8 mouse cellular contexts compared by ENCODE assay signal in the genomic region with DNA sequence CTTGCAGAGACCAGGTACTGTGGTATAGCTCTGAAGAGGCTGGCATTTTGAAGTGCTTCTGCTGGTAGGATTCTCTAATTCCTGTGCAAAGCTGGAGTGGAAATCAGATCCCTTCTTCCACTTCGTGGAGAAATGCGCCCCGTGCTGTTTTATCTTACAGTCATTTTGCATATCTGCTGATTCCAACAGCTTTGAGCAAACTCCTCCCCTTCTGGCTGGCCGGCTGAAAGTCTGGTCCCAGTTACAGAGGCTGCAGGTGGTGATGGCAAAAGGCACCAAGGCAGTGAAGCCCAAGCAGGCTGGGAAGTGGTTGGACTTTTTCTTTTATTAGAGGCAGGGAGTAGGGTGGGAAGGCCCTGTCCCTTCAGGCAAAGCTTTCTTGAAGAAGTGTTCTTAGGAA.
DNase-seq lines count a peak whose midpoint lies in the region; ATAC-seq and TF ChIP-seq lines count a peak whose summit lies in the region.

No protein-coding gene starts in this region.

- H3K4me2 ChIP-seq in midbrain, postnatal 0 days (ENCODE audit: low read depth, low read length, poor library complexity, severe bottlenecking) = no peak overlapping the region

- H3K9ac ChIP-seq in MEL (ENCODE audit: control insufficient read depth, low read depth, low read length, poor library complexity, severe bottlenecking) = no peak overlapping the region
- H3K9ac ChIP-seq in midbrain, postnatal 0 days (replicated peaks; ENCODE audit: low read length, poor library complexity, severe bottlenecking) = no peak overlapping the region

- H3K79me2 ChIP-seq in MEL (ENCODE audit: control insufficient read depth, insufficient read depth, low read length, poor library complexity) = peaks cover 15% of the 10 kb centered on the region

- TF ChIP-seq POLR2A in MEL (IDR thresholded peaks at IDR 0.05; ENCODE audit: control insufficient read depth in 1 of 2, insufficient read depth in 1 of 2, low read depth in 1 of 2, low read length in 2 of 2, poor library complexity in 1 of 2) = no peak

- H3K27me3 ChIP-seq in MEL (ENCODE audit: control insufficient read depth in 1 of 2, insufficient read depth in 2 of 2, low read length in 2 of 2) = no peaks in the 10 kb centered on the region
- no peaks in the 10 kb centered on the region for H3K27me3 ChIP-seq in heart, embryonic 10.5 days (ENCODE audit: insufficient read depth, poor library complexity, severe bottlenecking)
- H3K27me3 ChIP-seq in midbrain, postnatal 0 days (ENCODE audit: insufficient read depth, low read length) = no peaks in the 10 kb centered on the region

- TF ChIP-seq EP300 in MEL (IDR thresholded peaks at IDR 0.05; ENCODE audit: low read depth in 1 of 2, low read length in 2 of 2) = no peak; a peak in 1 of 4 replicates

- TF ChIP-seq RAD21 in MEL (IDR thresholded peaks at IDR 0.05; ENCODE audit: low read depth, low read length) = no peak

- H3K27ac ChIP-seq in MEL (ENCODE audit: control insufficient read depth, low read depth, low read length) = peak overlapping the region; percentile 52
- peak overlapping the region; percentile 88 for H3K27ac ChIP-seq in heart, embryonic 10.5 days
- peak overlapping the region; percentile 32; the same call in 1 of the 2 replicates for H3K27ac ChIP-seq in midbrain, postnatal 0 days (ENCODE audit: low read depth, low read length)

- TF ChIP-seq CTCF in MEL (IDR thresholded peaks at IDR 0.05 in 2 of 3, conservative IDR thresholded peaks at IDR 0.05 in 1 of 3; ENCODE audit: control insufficient read depth in 1 of 3, insufficient read depth in 1 of 3, low read depth in 2 of 3, low read length in 3 of 3, poor library complexity in 1 of 3, severe bottlenecking in 1 of 3) = no peak
- TF ChIP-seq CTCF in midbrain, postnatal 0 days (IDR thresholded peaks at IDR 0.05) = no peak

- peaks cover 0 to 28% of the 10 kb centered on the region in 2 experiments; a peak in 3 of 4 replicates for H3K4me1 ChIP-seq in MEL (ENCODE audit: control insufficient read depth in 1 of 2, insufficient read depth in 2 of 2, low read length in 2 of 2)
- H3K4me1 ChIP-seq in heart, embryonic 10.5 days = peaks cover 52% of the 10 kb centered on the region
- H3K4me1 ChIP-seq in midbrain, postnatal 0 days (ENCODE audit: insufficient read depth, low read length) = peaks cover 22% of the 10 kb centered on the region; the same call in 1 of the 2 replicates

- H3K4me3 ChIP-seq in MEL (ENCODE audit: control insufficient read depth in 1 of 2, insufficient read depth in 1 of 2, low read depth in 2 of 2, low read length in 2 of 2) = peak overlapping the region; percentile 27 to 28
- H3K4me3 ChIP-seq in heart, embryonic 10.5 days = peak overlapping the region; percentile 67
- no peak overlapping the region for H3K4me3 ChIP-seq in midbrain, postnatal 0 days (ENCODE audit: low read depth, low read length)

- peaks cover 0 to 24% of the 10 kb centered on the region in 2 experiments; a peak in 2 of 4 replicates for H3K36me3 ChIP-seq in MEL (ENCODE audit: control insufficient read depth in 1 of 2, insufficient read depth in 2 of 2, low read length in 2 of 2)
- H3K36me3 ChIP-seq in heart, embryonic 10.5 days = no peaks in the 10 kb centered on the region
- H3K36me3 ChIP-seq in midbrain, postnatal 0 days (ENCODE audit: insufficient read depth, low read length) = no peaks in the 10 kb centered on the region

- no peaks in the 10 kb centered on the region for H3K9me3 ChIP-seq in MEL (replicated peaks; ENCODE audit: insufficient read depth, low read length)
- no peaks in the 10 kb centered on the region for H3K9me3 ChIP-seq in heart, embryonic 10.5 days
- H3K9me3 ChIP-seq in midbrain, postnatal 0 days (ENCODE audit: low read length) = no peaks in the 10 kb centered on the region

- ATAC-seq in midbrain, postnatal 0 days (ENCODE audit: low FRiP score) = no peak

- under 1% methylated on average over 4 of the region's 4 CpGs for WGBS in heart, embryonic 10.5 days
- WGBS in midbrain, postnatal 0 days = 10% methylated on average over 4 of the region's 4 CpGs

- peak; percentile 42 for DNase-seq in embryo, embryonic 10 days (ENCODE audit: low spot score)
- no peak for DNase-seq in embryo, embryonic 9.5 days (ENCODE audit: extremely low spot score)
- DNase-seq in MEL (ENCODE audit: low read depth, low spot score) = peak; percentile 75
- DNase-seq in embryo, embryonic 11 days = peak; percentile 39
- DNase-seq in heart, embryonic 10.5 days (ENCODE audit: low spot score) = no peak
- DNase-seq in kidney, postnatal 25 days = peak; percentile 75 to 84
- peak; percentile 53 for DNase-seq in midbrain, postnatal 0 days (ENCODE audit: low spot score)
- peak; percentile 67 for DNase-seq in thymus, postnatal 4 days

TF ChIP-seq in MEL, 35 proteins besides CTCF, POLR2A, EP300 and RAD21:
- TF ChIP-seq USF2 (IDR thresholded peaks at IDR 0.05; ENCODE audit: borderline replicate concordance in 1 of 2, insufficient read depth in 1 of 2, low read depth in 1 of 2, low read length in 2 of 2) = no peak
- 0 out of 2 replicates have a peak, but pooled peaks have one; percentile 6 for TF ChIP-seq MYB (IDR thresholded peaks at IDR 0.05; ENCODE audit: low read depth, low read length)
- no peak for TF ChIP-seq E2F4 (IDR thresholded peaks at IDR 0.05; ENCODE audit: borderline replicate concordance, low read depth, low read length)
- TF ChIP-seq HCFC1 (IDR thresholded peaks at IDR 0.05; ENCODE audit: low read depth, low read length) = no peak
- no peak for TF ChIP-seq ZMIZ1 (IDR thresholded peaks at IDR 0.05; ENCODE audit: low read depth, low read length)
- TF ChIP-seq GATA1 (IDR thresholded peaks at IDR 0.05; ENCODE audit: low read depth, low read length) = peak; percentile 68
- TF ChIP-seq POLR2AphosphoS5 (IDR thresholded peaks at IDR 0.05; ENCODE audit: borderline replicate concordance, low read depth, low read length) = no peak
- TF ChIP-seq MAFK (IDR thresholded peaks at IDR 0.05; ENCODE audit: borderline replicate concordance, low read depth, low read length) = no peak
- TF ChIP-seq CHD1 (IDR thresholded peaks at IDR 0.05; ENCODE audit: low read depth, low read length) = no peak
- no peak for TF ChIP-seq NRF1 (IDR thresholded peaks at IDR 0.05; ENCODE audit: insufficient read depth, low read depth, low read length, poor library complexity, severe bottlenecking)
- TF ChIP-seq TBP (IDR thresholded peaks at IDR 0.05; ENCODE audit: low read depth, low read length) = no peak
- TF ChIP-seq BHLHE40 (IDR thresholded peaks at IDR 0.05; ENCODE audit: borderline replicate concordance, low read depth, low read length) = no peak
- no peak for TF ChIP-seq ZC3H11A (IDR thresholded peaks at IDR 0.05; ENCODE audit: low read depth, low read length)
- no peak for TF ChIP-seq MXI1 (IDR thresholded peaks at IDR 0.05; ENCODE audit: low read depth, low read length)
- no peak for TF ChIP-seq SIN3A (IDR thresholded peaks at IDR 0.05; ENCODE audit: low read length)
- 0 out of 2 replicates have a peak, but pooled peaks have one; percentile 24 for TF ChIP-seq RCOR1 (IDR thresholded peaks at IDR 0.05; ENCODE audit: low read depth, low read length)
- TF ChIP-seq NELFE (IDR thresholded peaks at IDR 0.05; ENCODE audit: low read depth, low read length) = no peak
- TF ChIP-seq SMC3 (IDR thresholded peaks at IDR 0.05; ENCODE audit: low read depth, low read length) = no peak
- TF ChIP-seq ZKSCAN1 (IDR thresholded peaks at IDR 0.05; ENCODE audit: low read depth, low read length) = no peak
- 0 out of 2 replicates have a peak, but pooled peaks have one; percentile 22 for TF ChIP-seq TCF12 (IDR thresholded peaks at IDR 0.05; ENCODE audit: low read depth, low read length)
- TF ChIP-seq TAL1 (IDR thresholded peaks at IDR 0.05; ENCODE audit: low read length) = no peak
- no peak for TF ChIP-seq ELF1 (IDR thresholded peaks at IDR 0.05; ENCODE audit: low read depth, low read length)
- no peak for TF ChIP-seq UBTF (IDR thresholded peaks at IDR 0.05; ENCODE audit: borderline replicate concordance, insufficient read depth, low read depth, low read length)
- TF ChIP-seq ETS1 (IDR thresholded peaks at IDR 0.05; ENCODE audit: low read depth, low read length) = peak; percentile 48; the same call in 1 of the 2 replicates
- no peak for TF ChIP-seq ZNF384 (IDR thresholded peaks at IDR 0.05; ENCODE audit: low read depth, low read length)
- no peak for TF ChIP-seq USF1 (IDR thresholded peaks at IDR 0.05; ENCODE audit: low read depth, low read length)
- TF ChIP-seq MAZ (IDR thresholded peaks at IDR 0.05; ENCODE audit: low read depth, low read length) = 0 out of 2 replicates have a peak, but pooled peaks have one; percentile 10
- no peak for TF ChIP-seq MAX (IDR thresholded peaks at IDR 0.05; ENCODE audit: low read length)
- TF ChIP-seq JUND (IDR thresholded peaks at IDR 0.05; ENCODE audit: low read depth, low read length) = no peak
TF ChIP-seq in MEL: peak in this region for 6.

Comparison
In these comparisons a context has a peak if more than half of its experiments do, and no peak if none do; other contexts are left out.
1. DNase-seq: peak in embryo, embryonic 10 days (single experiment), MEL (single experiment), embryo, embryonic 11 days (single experiment), kidney, postnatal 25 days (2 of 2), midbrain, postnatal 0 days (single experiment) and thymus, postnatal 4 days (single experiment); none in embryo, embryonic 9.5 days (single experiment) and heart, embryonic 10.5 days (single experiment).
2. H3K27ac ChIP-seq: peak in every context shown above with its lines; median percentile 88 in heart, embryonic 10.5 days; 52 in MEL; 32 in midbrain, postnatal 0 days.